Mouse (Mus musculus) embryonic facial prominence, embryonic 14.5 days (tissue): ENCODE data around the gene Fkbp1a. TPM values are rescaled to one million over a fixed set of nuclear protein-coding genes. Genes with fewer than 3 reads are reported as not detected.

ENCODE experiments used
- ATAC-seq: fragments of 200-750 bp; cut with Nextera tagmentation; 2 replicates; pipeline ENCODE4 v1.8.0; 2017; ENCODE audit warnings: low read depth, moderate number of reproducible peaks, moderate TSS enrichment
- DNase-seq: peaks from one replicate; pipeline ENCODE4 v3.0.0-alpha.2; 2015; ENCODE audit warnings: low spot score
- H3K27ac ChIP-seq: fragments of 300-500 bp; sonication (generic); replicated peaks from 2 replicates; pipeline ENCODE4 v1.5.1; 2014; ENCODE audit warnings: low read depth, mild to moderate bottlenecking, low read length, moderate library complexity
- H3K27me3 ChIP-seq: fragments of 300-500 bp; sonication (generic); replicated peaks from 2 replicates; pipeline ENCODE4 v1.6.1; 2014; ENCODE audit warnings: low read length; ENCODE audit not compliant: control insufficient read depth, insufficient read depth
- H3K36me3 ChIP-seq: fragments of 300-500 bp; sonication (generic); 2 replicates; pipeline ENCODE4 v1.6.1; 2014; ENCODE audit warnings: low read length, mixed read lengths; ENCODE audit not compliant: control insufficient read depth, insufficient read depth
- H3K4me1 ChIP-seq: fragments of 300-500 bp; sonication (generic); 2 replicates; pipeline ENCODE4 v1.6.1; 2014; ENCODE audit warnings: antibody characterized with exemption, low read length; ENCODE audit not compliant: control insufficient read depth, insufficient read depth
- H3K4me2 ChIP-seq: fragments of 300-500 bp; sonication (generic); 2 replicates; pipeline ENCODE4 v1.6.1; 2014; ENCODE audit warnings: low read depth, mild to moderate bottlenecking, low read length, moderate library complexity, mixed read lengths
- H3K4me3 ChIP-seq: fragments of 300-500 bp; sonication (generic); 2 replicates; pipeline ENCODE4 v1.5.1; 2014; ENCODE audit warnings: low read depth, mild to moderate bottlenecking, low read length
- H3K9ac ChIP-seq: fragments of 300-500 bp; sonication (generic); 2 replicates; pipeline ENCODE4 v1.6.1; 2014; ENCODE audit warnings: low read depth, mild to moderate bottlenecking, low read length, moderate library complexity, mixed read lengths
- H3K9me3 ChIP-seq: fragments of 300-500 bp; sonication (generic); 2 replicates; pipeline ENCODE4 v1.6.1; 2016; ENCODE audit warnings: low read length; ENCODE audit not compliant: control insufficient read depth
- WGBS: fragments of 180-500 bp; shearing (Covaris S2); extraction: QIAGEN DNeasy Blood & Tissue Kit; methylation state at CpG from one replicate; pipeline ENCODE4 v1.1.7; 2014; 5-methylcytosine and 5-hydroxymethylcytosine counted together
- polyA plus RNA-seq: library from polyadenylated mRNA; unstranded; fragments of >200 nt; fragmentation: Nextera tagmentation; extraction: Ambion mirVana; gene quantifications from 2 replicates; pipeline ENCODE4 v1.2.1, GENCODE M21; 2014

Gene Fkbp1a
- polyA plus RNA-seq, 1 experiment from 2014 or later = 649 TPM

DNA sequence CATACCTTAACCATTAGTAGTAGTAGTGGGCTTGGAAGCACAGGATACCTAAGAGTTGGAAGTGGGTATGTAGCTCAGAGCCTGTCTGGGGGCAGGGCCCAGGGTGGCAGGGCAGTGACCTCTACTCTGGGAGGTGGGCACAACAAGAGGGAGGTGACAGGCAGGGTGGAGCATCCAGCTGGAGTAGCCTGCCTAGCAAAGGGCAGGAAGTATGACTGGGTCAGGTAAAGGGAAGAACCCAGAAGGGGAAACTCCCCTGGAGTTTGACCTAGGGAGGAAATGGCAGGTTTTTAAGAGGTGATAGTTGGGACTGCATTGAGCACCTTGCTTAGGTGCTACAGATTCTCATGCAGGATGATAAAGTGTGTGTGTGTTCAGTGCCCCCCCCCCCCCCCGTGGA, 38.7 kb downstream of the Fkbp1a start:
- Histone ChIP-seq H3K27me3 (no peaks in the 10 kb centered on the region), H3K4me1 (no peaks in the 10 kb centered on the region), H3K27ac (no peak overlapping the region), H3K9ac (no peak overlapping the region), H3K4me3 (no peak overlapping the region), H3K4me2 (no peak overlapping the region), H3K36me3 (no peaks in the 10 kb centered on the region), H3K9me3 (no peaks in the 10 kb centered on the region)
- DNase-seq = no peak
- WGBS = 0% methylated on average over 1 of the region's 1 CpGs
- ATAC-seq = no peak

DNA sequence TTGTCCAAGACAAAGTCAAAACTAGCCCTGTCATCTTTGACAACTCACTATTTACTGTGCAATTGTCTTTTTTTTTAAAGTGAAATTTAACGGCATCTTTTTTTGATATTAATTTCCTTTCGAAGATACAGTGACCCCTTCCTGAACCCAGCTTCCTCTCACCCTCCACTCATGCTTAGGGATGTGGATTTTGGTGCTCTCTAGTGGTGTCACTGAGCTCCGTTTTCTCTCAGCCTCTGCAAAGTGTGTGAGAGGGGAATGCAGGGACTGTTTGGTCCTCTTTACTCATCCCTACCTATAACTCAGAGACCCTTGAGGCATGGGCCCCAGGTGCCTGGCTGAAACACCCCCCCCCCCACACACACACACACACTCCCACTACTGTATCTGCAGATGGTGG, 43.7 kb downstream of the Fkbp1a start:
- Histone ChIP-seq H3K27ac (no peak overlapping the region), H3K27me3 (no peaks in the 10 kb centered on the region), H3K9me3 (no peaks in the 10 kb centered on the region), H3K9ac (no peak overlapping the region), H3K4me1 (no peaks in the 10 kb centered on the region), H3K36me3 (no peaks in the 10 kb centered on the region), H3K4me2 (no peak overlapping the region), H3K4me3 (no peak overlapping the region)
- WGBS = 53% methylated on average over 3 of the region's 3 CpGs
- DNase-seq (no peak), ATAC-seq (no peak)

DNA sequence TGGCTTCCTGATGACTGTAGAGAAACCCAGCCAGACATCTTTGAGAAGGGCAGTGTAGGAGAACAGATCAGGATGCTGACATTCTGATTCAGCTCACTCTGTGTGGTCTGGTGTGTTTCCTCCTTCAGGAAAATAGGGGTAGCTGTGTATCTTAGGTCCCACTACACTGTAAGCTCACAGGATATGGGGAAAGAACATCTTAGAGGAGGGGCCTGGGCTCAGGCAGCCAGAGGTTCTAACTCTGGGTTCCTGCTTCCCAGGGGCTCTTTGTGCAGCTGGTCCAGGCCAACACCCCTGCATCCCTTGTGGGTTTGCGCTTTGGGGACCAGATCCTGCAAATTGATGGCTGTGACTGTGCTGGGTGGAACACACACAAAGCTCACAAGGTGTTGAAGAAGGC, 44.5 kb downstream of the Fkbp1a start:
- Histone ChIP-seq H3K9ac (no peak overlapping the region), H3K9me3 (no peaks in the 10 kb centered on the region), H3K36me3 (no peaks in the 10 kb centered on the region), H3K4me1 (no peaks in the 10 kb centered on the region), H3K4me2 (no peak overlapping the region), H3K27me3 (no peaks in the 10 kb centered on the region), H3K4me3 (no peak overlapping the region), H3K27ac (no peak overlapping the region)
- 90% methylated on average over 1 of the region's 1 CpGs for WGBS
- ATAC-seq (no peak), DNase-seq (no peak)

- Histone ChIP-seq H3K27ac (no peak overlapping the region), H3K4me3 (no peak overlapping the region), H3K9ac (no peak overlapping the region), H3K4me2 (no peak overlapping the region), H3K9me3 (no peaks in the 10 kb centered on the region), H3K4me1 (no peaks in the 10 kb centered on the region), H3K27me3 (no peaks in the 10 kb centered on the region), H3K36me3 (no peaks in the 10 kb centered on the region)
- 72% methylated on average over 9 of the region's 9 CpGs for WGBS
- no peak for ATAC-seq
- no peak for DNase-seq
These were observed 45.0 kb downstream of the Fkbp1a start for GRCm38 (mm10) chr2:151587306-151587705.

- Histone ChIP-seq H3K9me3 (no peaks in the 10 kb centered on the region), H3K27me3 (no peaks in the 10 kb centered on the region), H3K27ac (no peak overlapping the region), H3K4me2 (no peak overlapping the region), H3K4me1 (no peaks in the 10 kb centered on the region), H3K9ac (no peak overlapping the region), H3K36me3 (no peaks in the 10 kb centered on the region), H3K4me3 (no peak overlapping the region)
- WGBS = 52% methylated on average over 2 of the region's 2 CpGs
- DNase-seq (no peak), ATAC-seq (no peak)
These were observed 55.8 kb downstream of the Fkbp1a start for GRCm38 (mm10) chr2:151598068-151598467.

GRCm38 (mm10) chr2:151602106-151602505, 59.8 kb downstream of the Fkbp1a start:
- no peak overlapping the region for H3K4me3 ChIP-seq
- no peaks in the 10 kb centered on the region; the same call in 1 of the 2 replicates for H3K4me1 ChIP-seq
- H3K4me2 ChIP-seq = no peak overlapping the region
- peak; percentile 22 for DNase-seq
- 0 out of 2 replicates have a peak overlapping the region, but pooled peaks have one; percentile 8 for H3K9ac ChIP-seq
- no peaks in the 10 kb centered on the region for H3K9me3 ChIP-seq
- 77% methylated on average over 4 of the region's 4 CpGs for WGBS
- no peak for ATAC-seq
- no peaks in the 10 kb centered on the region for H3K27me3 ChIP-seq
- H3K36me3 ChIP-seq = no peaks in the 10 kb centered on the region
- no peak overlapping the region for H3K27ac ChIP-seq

DNA sequence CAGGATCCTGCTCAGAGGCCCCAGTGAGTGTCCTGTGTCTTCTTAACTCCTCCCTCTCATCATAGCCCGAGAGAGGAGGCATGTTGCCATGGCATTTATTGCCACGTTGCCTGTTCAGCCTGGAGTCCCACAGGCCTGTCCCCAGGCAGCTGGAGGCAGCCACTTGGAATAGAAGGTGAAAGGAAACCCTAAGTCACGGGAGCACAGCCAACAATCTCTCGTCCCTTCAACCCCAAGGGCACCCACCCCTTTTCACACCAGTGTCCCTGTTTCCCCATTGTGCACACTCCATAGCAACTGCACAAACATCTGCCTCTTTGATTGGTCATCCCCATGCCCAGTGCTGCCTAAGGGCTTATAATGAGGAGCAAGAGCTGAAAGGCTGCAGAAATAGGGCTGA, 61.3 kb downstream of the Fkbp1a start:
- Histone ChIP-seq H3K27me3 (no peaks in the 10 kb centered on the region), H3K9ac (no peak overlapping the region), H3K4me2 (no peak overlapping the region), H3K4me1 (no peaks in the 10 kb centered on the region; the same call in 1 of the 2 replicates), H3K36me3 (no peaks in the 10 kb centered on the region), H3K27ac (no peak overlapping the region), H3K4me3 (no peak overlapping the region), H3K9me3 (no peaks in the 10 kb centered on the region)
- ATAC-seq = peak; percentile 68
- 31% methylated on average over 4 of the region's 4 CpGs for WGBS
- DNase-seq = peak; percentile 16

GRCm38 (mm10) chr2:151605437-151605987, 63.2 kb downstream of the Fkbp1a start:
- WGBS = 37% methylated on average over 11 of the region's 11 CpGs
- H3K4me2 ChIP-seq = 0 out of 2 replicates have a peak overlapping the region, but pooled peaks have one; percentile 10
- H3K9me3 ChIP-seq = no peaks in the 10 kb centered on the region
- H3K36me3 ChIP-seq = no peaks in the 10 kb centered on the region
- no peaks in the 10 kb centered on the region for H3K27me3 ChIP-seq
- ATAC-seq = peak; percentile 44
- no peak overlapping the region for H3K4me3 ChIP-seq
- H3K27ac ChIP-seq = peak overlapping the region; percentile 44; the same call in 1 of the 2 replicates
- peak; percentile 62 for DNase-seq
- no peak overlapping the region for H3K9ac ChIP-seq
- no peaks in the 10 kb centered on the region; the same call in 1 of the 2 replicates for H3K4me1 ChIP-seq

DNA sequence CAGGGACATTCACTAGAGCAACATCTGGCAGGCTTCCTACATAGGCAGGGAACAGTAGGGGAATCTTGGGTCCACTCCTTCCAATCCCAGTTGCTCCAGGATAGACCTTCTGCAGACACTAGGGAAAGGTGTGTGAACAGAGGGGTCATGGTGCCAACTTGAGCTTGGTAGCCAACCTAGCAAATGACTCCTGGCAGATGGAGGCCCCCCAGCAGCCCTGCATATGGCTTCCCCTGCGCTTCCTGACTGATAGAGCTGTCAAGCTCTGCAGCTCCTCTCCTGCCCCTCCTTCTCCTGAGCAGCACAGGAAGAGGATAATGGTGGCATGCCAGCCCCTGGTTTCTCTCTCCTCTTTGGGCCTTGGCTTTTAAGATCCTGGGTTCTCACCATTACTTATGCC, 66.2 kb downstream of the Fkbp1a start:
- no peak overlapping the region for H3K4me3 ChIP-seq
- WGBS = 75% methylated on average over 1 of the region's 1 CpGs
- H3K4me1 ChIP-seq = no peaks in the 10 kb centered on the region; the same call in 1 of the 2 replicates
- no peaks in the 10 kb centered on the region for H3K9me3 ChIP-seq
- ATAC-seq (no peak), DNase-seq (no peak)
- H3K4me2 ChIP-seq = no peak overlapping the region
- H3K9ac ChIP-seq = no peak overlapping the region
- H3K27ac ChIP-seq = no peak overlapping the region
- no peaks in the 10 kb centered on the region for H3K36me3 ChIP-seq
- H3K27me3 ChIP-seq = no peaks in the 10 kb centered on the region
